Mouse (Mus musculus): Measurements from ENCODE around the gene Klk1b4.

Klk1b4 gene

DNA sequence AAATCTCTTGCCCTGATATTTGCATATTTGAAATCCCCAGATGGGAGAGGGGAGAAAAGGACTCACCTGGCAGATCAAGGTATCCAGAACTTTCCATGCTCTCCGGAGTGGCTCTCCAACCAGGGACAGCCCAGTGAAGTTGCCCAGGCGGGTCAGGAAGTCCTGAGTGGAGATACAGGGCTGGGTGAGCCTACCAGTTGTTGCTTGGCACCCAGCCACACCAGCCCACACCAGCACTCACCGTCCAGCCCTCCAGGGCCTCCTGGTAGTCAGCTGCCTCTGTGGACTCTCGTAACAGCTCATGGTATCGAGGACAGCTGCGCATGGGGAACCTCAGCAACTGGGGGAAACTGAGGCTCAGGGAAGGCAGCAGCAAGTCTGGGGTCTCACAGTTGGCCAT, 47.7 kb downstream of the Klk1b4 start:
- no peak for DNase-seq

DNA sequence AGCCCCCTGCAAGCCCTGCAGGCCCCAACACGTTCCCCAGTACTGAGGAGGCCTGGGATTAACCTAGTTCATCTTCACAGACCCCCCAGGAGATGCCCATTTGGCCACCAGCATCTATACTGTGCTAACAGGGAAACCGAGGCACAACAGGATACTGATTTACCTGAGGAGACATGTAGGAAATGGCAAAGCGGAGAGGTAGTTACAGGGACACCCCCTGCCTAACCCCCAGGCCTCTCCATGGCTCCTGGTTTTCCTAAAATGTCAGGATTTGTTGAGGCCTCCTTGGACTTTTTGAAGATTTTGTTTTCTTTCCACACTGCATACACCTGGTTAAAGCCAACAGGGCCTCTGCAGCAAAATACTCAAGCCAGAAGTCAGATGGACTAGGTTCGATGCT, 50.0 kb downstream of the Klk1b4 start, which contains the start of gene Acp4:
Acp4 (minus strand) TSS at position 101 of the 400 bp plus-strand sequence.
- DNase-seq: no peak

DNA sequence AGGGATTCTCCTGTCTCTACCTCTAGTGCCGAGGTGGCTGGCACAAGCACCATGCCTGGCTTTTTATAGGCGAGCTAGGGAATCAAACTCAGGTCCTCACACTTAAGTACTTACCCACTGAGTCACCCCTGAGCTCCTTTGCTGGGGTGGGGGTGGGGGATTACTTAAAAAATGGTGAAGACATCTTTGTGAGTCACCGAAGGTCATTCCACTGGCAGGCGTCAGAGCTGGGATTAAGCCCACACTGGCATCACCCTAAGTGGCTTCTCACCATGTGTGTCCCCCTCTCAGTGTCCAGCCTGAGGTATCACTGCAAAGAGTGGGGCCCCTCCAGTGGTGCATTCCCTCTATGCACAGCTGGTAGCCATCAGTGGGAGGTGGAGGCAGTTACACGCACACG, 53.2 kb downstream of the Klk1b4 start:
- no peak for DNase-seq

DNA sequence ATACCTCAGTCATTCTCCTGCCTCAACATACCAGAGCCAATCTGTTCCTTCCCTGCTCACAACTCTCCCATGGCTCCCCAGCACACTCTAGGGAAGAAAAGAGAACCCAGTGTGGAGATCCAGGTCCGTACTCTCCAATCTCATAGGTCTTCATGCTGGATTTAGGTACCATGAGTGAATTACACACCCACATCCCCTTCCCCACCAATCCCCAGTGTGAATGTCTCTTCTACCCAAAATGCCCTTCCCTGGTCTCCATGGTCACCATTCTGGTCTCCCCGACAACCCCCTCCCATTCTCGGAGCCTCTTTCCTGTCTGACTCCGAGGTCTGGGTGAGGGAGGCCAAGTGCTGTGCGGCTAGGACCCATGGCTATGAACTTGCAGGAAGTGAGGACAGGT, 53.9 kb downstream of the Klk1b4 start, which contains the start of gene Gm15517:
Gm15517 (plus strand) TSS at position 301 of the 400 bp plus-strand sequence.
- no peak for DNase-seq
